Mouse (Mus musculus): Measurements from ENCODE around the gene Afp.

- TF ChIP-seq CTCF (IDR thresholded peaks at IDR 0.05; ENCODE audit: insufficient read depth, low read length) (no peak), POLR2A (IDR thresholded peaks at IDR 0.05; ENCODE audit: borderline replicate concordance, extremely low read depth, low read depth, low read length) (no peak)
Observed at GRCm38 (mm10) chr5:90492440-90492839, 1.9 kb downstream of the Afp start.
